Mouse (Mus musculus) limb, embryonic 10.5 days (tissue): ENCODE results near the gene Pex3. TPM values are rescaled to one million over a fixed set of nuclear protein-coding genes. Genes with fewer than 3 reads are reported as not detected.
"Not testable (repeated sequence)": the region's sequence is repeated elsewhere in the genome, so short reads cannot be mapped to it uniquely, and the experiment has no call there.

Experiments
- DNase-seq: peaks from one replicate; pipeline ENCODE4 v3.0.0-alpha.2; 2017; ENCODE audit warnings: low spot score
- H3K27ac ChIP-seq: fragments of 300-500 bp; sonication (generic); 2 replicates; pipeline ENCODE4 v1.5.1; 2016; ENCODE audit warnings: mild to moderate bottlenecking
- H3K27me3 ChIP-seq: fragments of 300-500 bp; sonication (generic); 2 replicates; pipeline ENCODE4 v1.6.1; 2016; ENCODE audit warnings: low read depth, mild to moderate bottlenecking; ENCODE audit not compliant: poor library complexity, severe bottlenecking
- H3K36me3 ChIP-seq: fragments of 300-500 bp; sonication (generic); 2 replicates; pipeline ENCODE4 v1.6.1; 2016; ENCODE audit warnings: mild to moderate bottlenecking, moderate library complexity
- H3K4me1 ChIP-seq: fragments of 300-500 bp; sonication (generic); 2 replicates; pipeline ENCODE4 v1.6.1; 2016
- H3K4me3 ChIP-seq: fragments of 300-500 bp; sonication (generic); 2 replicates; pipeline ENCODE4 v1.5.1; 2016; ENCODE audit warnings: mild to moderate bottlenecking, moderate library complexity
- H3K9me3 ChIP-seq: fragments of 300-500 bp; sonication (generic); replicated peaks from 2 replicates; pipeline ENCODE4 v1.6.1; 2016; ENCODE audit warnings: mild to moderate bottlenecking
- WGBS: fragments of 180-500 bp; shearing (Covaris S2); methylation state at CpG from one replicate; pipeline ENCODE4 v1.1.7; 2016; 5-methylcytosine and 5-hydroxymethylcytosine counted together
- polyA plus RNA-seq: library from polyadenylated mRNA; unstranded; fragments of >200 nt; fragmentation: Nextera tagmentation; extraction: Ambion mirVana; gene quantifications from 2 replicates; pipeline ENCODE4 v1.2.1, GENCODE M21; 2016

Pex3 gene
- polyA plus RNA-seq, 1 experiment from 2014 or later, result 18.7 TPM

DNA sequence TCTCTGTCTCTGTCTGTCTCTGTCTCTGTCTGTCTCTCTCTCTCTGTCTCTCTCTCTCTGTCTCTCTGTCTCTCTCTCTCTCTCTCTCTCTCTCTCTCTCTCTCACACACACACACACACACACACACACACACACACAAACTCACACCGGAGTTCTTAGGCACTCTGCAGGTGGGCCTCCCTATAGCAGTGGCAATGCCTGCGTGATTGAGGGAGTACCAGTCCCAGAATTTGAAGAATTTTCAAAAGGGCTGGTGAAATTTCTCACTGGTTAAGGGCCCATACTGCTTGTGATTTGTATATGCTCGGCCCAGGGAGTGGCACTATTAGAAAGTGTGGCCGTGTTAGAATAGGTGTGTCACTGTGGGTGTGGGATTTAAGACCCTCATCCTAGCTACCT lies 51.4 kb downstream of the Pex3 start:
- not testable (repeated sequence) for H3K9me3 ChIP-seq, H3K36me3 ChIP-seq, H3K27me3 ChIP-seq, DNase-seq
- H3K4me3 ChIP-seq, result peak overlapping the region; percentile 64
- WGBS, result 67% methylated on average over 4 of the region's 4 CpGs
- peaks cover 13% of the 10 kb centered on the region for H3K4me1 ChIP-seq
- peak overlapping the region; percentile 76; the same call in 1 of the 2 replicates for H3K27ac ChIP-seq

DNA sequence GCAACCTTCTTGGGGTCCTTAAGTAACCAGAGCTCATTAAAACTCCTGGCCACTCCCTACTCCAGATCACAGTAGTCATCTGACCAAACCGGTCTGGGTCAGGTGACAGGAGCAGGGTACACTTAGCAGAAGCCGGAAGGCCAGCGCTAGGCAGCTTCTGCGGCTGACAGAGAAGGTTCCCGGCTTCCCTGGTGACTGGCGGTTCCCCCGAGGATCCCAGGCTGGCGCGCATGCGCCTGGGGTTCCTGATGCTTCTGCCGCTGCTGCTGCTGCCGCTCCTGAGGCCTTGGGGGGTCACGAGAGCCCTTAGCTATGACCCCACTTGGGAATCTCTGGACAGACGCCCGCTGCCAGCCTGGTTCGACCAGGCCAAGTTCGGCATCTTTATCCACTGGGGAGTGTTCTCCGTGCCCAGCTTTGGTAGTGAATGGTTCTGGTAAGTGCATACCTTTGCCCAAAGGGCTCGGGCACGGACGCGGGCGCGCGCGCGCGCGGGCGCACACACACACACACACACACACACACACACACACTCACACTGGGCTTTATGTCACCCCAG lies 51.9 kb downstream of the Pex3 start:
- WGBS, result under 1% methylated on average over 30 of the region's 30 CpGs

DNA sequence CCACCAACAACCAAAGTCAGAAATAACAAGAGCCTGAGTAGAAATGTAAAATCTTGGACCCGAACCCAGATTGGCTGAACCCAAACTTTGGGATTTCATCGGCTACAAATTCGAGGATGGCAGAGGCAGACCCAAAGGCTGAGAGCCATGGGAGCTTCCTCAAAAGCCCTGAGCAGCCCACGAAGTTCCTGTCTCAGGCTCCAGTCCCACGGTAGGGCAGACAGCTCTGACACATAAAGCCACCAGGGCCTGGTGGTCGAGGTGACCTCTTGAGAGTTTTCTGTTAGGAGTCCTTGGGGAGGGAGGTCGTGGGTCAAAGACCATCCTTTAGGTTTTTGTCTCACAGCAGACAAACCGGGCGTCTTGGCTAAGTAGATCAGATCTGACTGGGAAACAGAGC lies 52.5 kb downstream of the Pex3 start:
- H3K9me3 ChIP-seq, result no peaks in the 10 kb centered on the region
- peak overlapping the region; percentile 64 for H3K4me3 ChIP-seq
- no peak for DNase-seq
- H3K36me3 ChIP-seq, result 0 out of 2 replicates have a peak, but pooled peaks cover 2% of the 10 kb centered on the region
- peaks cover 13% of the 10 kb centered on the region for H3K4me1 ChIP-seq
- peak overlapping the region; percentile 20; the same call in 1 of the 2 replicates for H3K27ac ChIP-seq
- H3K27me3 ChIP-seq, result peaks cover 5% of the 10 kb centered on the region; the same call in 1 of the 2 replicates
- whole genome bisulfite sequencing, result 53% methylated on average over 9 of the region's 9 CpGs

More for the DNA sequence above, 51.9 kb downstream of the Pex3 start:
- Histone ChIP-seq H3K4me1 (peaks cover 13% of the 10 kb centered on the region), H3K27ac (peak overlapping the region; percentile 76), H3K27me3 (peaks cover 5% of the 10 kb centered on the region; the same call in 1 of the 2 replicates), H3K4me3 (peak overlapping the region; percentile 64), H3K9me3 (no peaks in the 10 kb centered on the region), H3K36me3 (0 out of 2 replicates have a peak, but pooled peaks cover 6% of the 10 kb centered on the region)
- DNase-seq, result peak; percentile 85

DNA sequence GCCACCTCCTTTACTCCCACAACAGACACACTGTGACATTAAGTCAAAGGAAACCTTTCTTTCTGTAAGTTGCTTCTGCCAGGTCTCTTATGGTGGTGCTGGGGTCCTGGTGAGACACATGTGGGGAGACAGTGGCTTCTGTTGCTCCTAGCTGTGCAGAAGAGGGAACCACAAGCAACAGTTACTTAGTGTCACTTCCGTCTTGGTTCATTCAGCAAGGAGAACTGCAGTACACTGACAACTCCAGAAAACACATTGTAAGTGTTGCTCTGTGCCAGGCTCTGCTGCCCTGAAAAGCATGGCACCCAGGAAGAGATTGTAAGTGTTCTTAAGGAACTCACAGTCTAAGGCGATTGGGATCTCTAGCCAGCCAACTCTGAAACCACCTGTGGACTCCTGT lies 53.6 kb downstream of the Pex3 start, which contains the start of gene Fuca2:
Gene Fuca2 (plus strand): TSS at position 210 of the 400 bp plus-strand sequence.
- 90% methylated on average over 2 of the region's 2 CpGs for WGBS
- H3K36me3 ChIP-seq, result no peaks in the 10 kb centered on the region
- no peak for DNase-seq
- no peak within 1 kb of the TSS for H3K27ac ChIP-seq
- peaks cover 13% of the 10 kb centered on the region for H3K4me1 ChIP-seq
- peaks cover 5% of the 10 kb centered on the region; the same call in 1 of the 2 replicates for H3K27me3 ChIP-seq
- H3K9me3 ChIP-seq, result no peaks in the 10 kb centered on the region
- H3K4me3 ChIP-seq, result no peak within 1 kb of the TSS

DNA sequence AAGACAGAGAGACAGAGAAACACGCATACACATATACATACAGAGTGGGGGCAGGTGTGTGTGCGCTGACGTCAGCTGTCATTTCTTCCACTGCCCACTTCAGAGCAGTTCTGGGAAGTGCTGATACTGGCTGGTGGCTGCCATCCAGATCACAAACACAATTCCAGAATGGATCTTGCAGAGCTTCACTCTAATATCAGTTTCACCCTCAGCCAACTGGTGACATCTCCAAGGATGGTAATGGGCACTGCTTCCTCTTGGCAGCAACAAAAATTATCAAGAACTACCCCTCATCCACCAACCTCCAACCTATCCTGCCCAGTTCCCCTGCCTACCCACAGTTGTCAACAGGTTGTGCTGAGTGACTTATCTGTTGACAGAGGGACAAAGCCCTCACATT lies 56.6 kb downstream of the Pex3 start:
- peaks cover 5% of the 10 kb centered on the region; the same call in 1 of the 2 replicates for H3K27me3 ChIP-seq
- H3K9me3 ChIP-seq, result no peaks in the 10 kb centered on the region
- H3K27ac ChIP-seq, result no peak overlapping the region
- H3K4me3 ChIP-seq, result no peak overlapping the region
- H3K36me3 ChIP-seq, result no peaks in the 10 kb centered on the region
- DNase-seq, result no peak
- H3K4me1 ChIP-seq, result peaks cover 8% of the 10 kb centered on the region
- 91% methylated on average over 3 of the region's 3 CpGs for WGBS

DNA sequence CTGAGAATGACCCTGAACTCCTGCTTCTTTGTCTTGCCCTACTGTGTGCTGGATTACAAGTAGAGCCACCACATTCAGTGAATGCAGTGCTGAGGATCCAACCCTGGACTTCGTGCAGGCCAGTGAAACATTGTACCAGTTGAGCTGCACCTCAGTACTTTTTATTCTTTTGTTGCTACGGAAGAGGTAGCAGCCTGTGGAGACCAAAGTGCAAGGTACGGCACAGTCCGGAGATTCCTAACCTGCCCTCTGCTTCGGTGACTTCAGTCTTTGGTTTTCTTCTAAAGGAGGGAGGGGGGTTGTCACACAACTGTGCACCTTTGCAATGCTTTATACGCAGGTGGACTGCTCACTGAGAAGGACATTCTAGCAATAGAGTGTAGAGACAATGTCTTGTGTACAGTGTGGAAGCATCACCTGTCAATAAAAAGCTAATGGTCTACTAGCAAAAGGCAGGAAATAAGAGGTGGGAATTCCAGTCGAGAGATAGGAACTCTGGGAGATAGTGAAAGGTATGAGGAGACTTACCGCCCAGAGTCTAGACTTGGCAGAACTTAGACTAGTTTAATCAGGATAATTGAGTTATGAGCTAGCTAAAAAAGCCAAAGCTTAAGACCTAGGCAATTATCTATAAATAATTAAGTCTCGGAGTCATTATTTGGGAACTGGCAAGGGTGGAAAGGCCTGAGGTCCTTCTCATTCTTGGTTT lies 58.8 kb downstream of the Pex3 start:
- Histone ChIP-seq H3K27ac (no peak overlapping the region), H3K4me3 (no peak overlapping the region), H3K4me1 (no peaks in the 10 kb centered on the region), H3K36me3 (no peaks in the 10 kb centered on the region), H3K9me3 (no peaks in the 10 kb centered on the region), H3K27me3 (no peaks in the 10 kb centered on the region)
- 91% methylated on average over 9 of the region's 9 CpGs for WGBS
- DNase-seq, result no peak

DNA sequence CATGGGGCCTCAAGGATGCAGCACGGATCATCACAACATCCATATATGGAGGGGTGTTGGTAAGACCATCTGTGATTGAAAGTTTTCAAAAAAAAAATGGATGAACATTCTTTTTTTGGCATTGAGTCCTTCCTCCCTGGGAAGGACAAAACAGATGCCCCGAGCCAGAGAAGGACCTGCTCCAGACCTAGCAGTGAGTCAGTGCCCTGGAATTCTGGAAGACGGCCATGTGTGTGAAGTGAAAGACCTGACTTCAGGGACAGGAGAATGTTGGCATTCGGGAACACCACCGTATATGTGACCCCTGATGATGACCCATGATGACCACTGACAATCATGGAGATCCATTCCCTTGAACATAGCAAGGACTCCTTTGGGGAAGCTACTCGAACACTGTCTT lies 63.3 kb downstream of the Pex3 start:
- Histone ChIP-seq H3K9me3 (no peaks in the 10 kb centered on the region), H3K36me3 (no peaks in the 10 kb centered on the region), H3K4me1 (no peaks in the 10 kb centered on the region), H3K4me3 (no peak overlapping the region), H3K27me3 (no peaks in the 10 kb centered on the region), H3K27ac (no peak overlapping the region)
- 89% methylated on average over 6 of the region's 6 CpGs for WGBS
- no peak for DNase-seq

DNA sequence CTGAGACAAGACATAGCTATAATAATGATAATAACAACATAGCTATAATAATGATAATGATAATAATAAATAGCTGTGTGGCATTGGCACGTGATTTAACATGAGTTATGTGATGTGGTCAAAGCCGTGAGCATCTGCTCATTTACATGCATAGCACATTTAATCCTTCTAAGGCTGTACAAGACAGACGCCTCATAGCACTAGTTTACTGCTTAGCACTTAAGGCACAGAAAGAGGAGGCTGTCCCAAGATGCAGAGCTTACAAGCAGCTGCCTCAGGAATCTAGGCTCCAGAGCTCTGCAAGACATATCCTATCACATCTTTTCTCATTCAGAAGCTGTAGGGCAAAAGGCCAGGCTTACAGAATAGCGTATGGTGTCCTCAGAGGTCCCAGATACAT lies 67.0 kb downstream of the Pex3 start:
- H3K9me3 ChIP-seq, result no peaks in the 10 kb centered on the region
- 81% methylated on average over 4 of the region's 4 CpGs for WGBS
- no peak overlapping the region for H3K27ac ChIP-seq
- no peaks in the 10 kb centered on the region for H3K27me3 ChIP-seq
- no peak overlapping the region for H3K4me3 ChIP-seq
- no peaks in the 10 kb centered on the region for H3K36me3 ChIP-seq
- no peaks in the 10 kb centered on the region for H3K4me1 ChIP-seq
- no peak for DNase-seq

DNA sequence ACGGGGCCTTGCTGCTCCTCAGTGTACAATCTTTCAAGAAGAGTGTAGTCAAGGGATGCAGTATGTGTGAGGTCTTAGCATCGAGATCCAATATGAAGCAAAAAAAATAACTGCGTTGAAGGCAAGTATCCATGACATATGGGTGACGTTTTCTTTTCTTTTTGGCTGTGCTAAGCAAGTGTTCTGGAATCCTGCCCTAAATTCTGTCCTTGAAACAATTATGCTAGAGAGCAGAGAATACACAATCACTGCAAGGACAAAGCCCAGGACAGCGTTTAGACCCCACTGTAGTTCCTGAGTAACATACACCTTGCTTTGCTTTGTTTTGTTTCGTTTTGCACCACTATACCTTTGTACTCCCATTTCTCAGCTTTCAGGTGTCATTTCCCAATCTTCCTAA lies 73.6 kb downstream of the Pex3 start:
- H3K4me1 ChIP-seq, result peaks cover 8% of the 10 kb centered on the region
- peaks cover 23% of the 10 kb centered on the region for H3K27me3 ChIP-seq
- WGBS, result 89% methylated on average over 6 of the region's 6 CpGs
- H3K4me3 ChIP-seq, result no peak overlapping the region
- no peaks in the 10 kb centered on the region for H3K9me3 ChIP-seq
- no peak for DNase-seq
- no peak overlapping the region for H3K27ac ChIP-seq
- no peaks in the 10 kb centered on the region for H3K36me3 ChIP-seq

DNA sequence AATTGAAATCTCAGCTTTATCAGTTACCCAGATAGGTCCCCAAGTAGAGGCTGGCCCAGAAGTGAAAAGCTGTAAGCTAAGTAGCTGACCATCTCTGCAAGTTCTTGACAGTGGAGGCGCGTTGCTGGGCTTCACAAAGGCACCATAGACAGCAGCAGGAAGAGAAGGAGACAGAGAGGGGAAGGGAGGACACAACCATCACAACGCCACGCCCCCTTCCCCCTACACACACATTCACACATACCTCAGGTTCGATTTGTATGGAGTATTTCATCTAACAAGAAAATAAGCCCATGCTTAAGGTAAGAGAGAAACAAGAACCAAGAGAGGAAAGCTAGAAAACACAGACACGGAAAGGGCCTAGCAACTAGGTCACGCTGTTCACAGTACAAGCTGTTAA lies 77.8 kb downstream of the Pex3 start:
- no peak overlapping the region for H3K27ac ChIP-seq
- peaks cover 19% of the 10 kb centered on the region for H3K4me1 ChIP-seq
- peaks cover 60% of the 10 kb centered on the region for H3K27me3 ChIP-seq
- 31% methylated on average over 7 of the region's 7 CpGs for WGBS
- DNase-seq, result no peak
- no peak overlapping the region for H3K4me3 ChIP-seq
- no peaks in the 10 kb centered on the region for H3K9me3 ChIP-seq
- H3K36me3 ChIP-seq, result no peaks in the 10 kb centered on the region

DNA sequence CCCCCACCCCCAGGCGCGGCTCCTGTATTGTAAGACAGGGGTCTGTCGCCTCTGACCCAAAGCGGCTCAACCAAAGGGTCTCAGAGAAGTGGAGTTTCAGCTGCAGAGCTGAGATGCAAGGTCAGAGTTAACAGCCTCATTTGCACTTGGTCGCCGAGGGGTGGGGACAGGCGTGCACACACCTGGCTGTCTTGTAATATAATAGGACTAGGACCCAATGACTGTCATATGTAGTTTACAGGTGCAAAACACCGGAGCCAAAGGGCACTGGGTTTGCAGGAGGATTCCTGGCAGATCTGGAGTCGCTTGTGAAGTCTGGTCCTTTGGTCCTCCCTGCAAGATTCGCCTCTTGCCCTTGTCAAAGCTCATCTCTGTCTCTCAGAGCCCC lies 78.4 kb downstream of the Pex3 start:
- 4% methylated on average over 10 of the region's 10 CpGs for WGBS
- H3K36me3 ChIP-seq, result no peaks in the 10 kb centered on the region
- H3K27ac ChIP-seq, result peak overlapping the region; percentile 77
- H3K4me3 ChIP-seq, result peak overlapping the region; percentile 76
- peaks cover 19% of the 10 kb centered on the region for H3K4me1 ChIP-seq
- no peak for DNase-seq
- H3K9me3 ChIP-seq, result no peaks in the 10 kb centered on the region
- peaks cover 60% of the 10 kb centered on the region for H3K27me3 ChIP-seq
